Mouse (Mus musculus) megakaryocyte-erythroid progenitor cell, adult 5-6 weeks (primary cell): Measurements from ENCODE around the gene Rbbp8nl. TPM values are rescaled to one million over a fixed set of nuclear protein-coding genes. Genes with fewer than 3 reads are reported as not detected.

Source experiments
- ATAC-seq: replicated peaks from 2 replicates; pipeline ENCODE4 v1.8.0; 2016; ENCODE audit warnings: mild to moderate bottlenecking, inconsistent platforms; ENCODE audit not compliant: severe bottlenecking, poor library complexity, low FRiP score, low TSS enrichment
- total RNA-seq, 2 experiments: library from RNA; stranded (forward) in 1 of 2; stranded (reverse) in 1 of 2; fragments of 200-1000, 215-1000 nt in 1 of 2; fragments of >200 nt in 1 of 2; fragmentation: Nextera tagmentation in 1 of 2; gene quantifications; 2 replicates each; pipeline ENCODE4 v1.2.3; 2014 to 2017

Rbbp8nl gene
- total RNA-seq, 2 experiments from 2014 or later: not detected

- ATAC-seq: no peak
Observed at GRCm38 (mm10) chr2:180292026-180292425, 2.3 kb upstream of the Rbbp8nl start.

GRCm38 (mm10) chr2:180291566-180291965 is 1.9 kb upstream of the Rbbp8nl start:
- ATAC-seq: no peak

GRCm38 (mm10) chr2:180290503-180290902 is 824 bp upstream of the Rbbp8nl start:
- no peak for ATAC-seq

GRCm38 (mm10) chr2:180288966-180289365 is 713 bp downstream of the Rbbp8nl start:
- ATAC-seq: no peak

GRCm38 (mm10) chr2:180279321-180279720 is 10.4 kb downstream of the Rbbp8nl start:
- no peak for ATAC-seq

- no peak for ATAC-seq
Observed at GRCm38 (mm10) chr2:180277773-180278320, 11.8 kb downstream of the Rbbp8nl start.

- ATAC-seq: peak; percentile 17
Observed at GRCm38 (mm10) chr2:180276851-180277259, 12.8 kb downstream of the Rbbp8nl start.

GRCm38 (mm10) chr2:180276385-180276784 is 13.3 kb downstream of the Rbbp8nl start:
- ATAC-seq: no peak

GRCm38 (mm10) chr2:180275836-180276235 is 13.8 kb downstream of the Rbbp8nl start:
- peak; percentile 57 for ATAC-seq

- no peak for ATAC-seq
Observed at GRCm38 (mm10) chr2:180274523-180274922, 15.2 kb downstream of the Rbbp8nl start.

- ATAC-seq: peak; percentile 85
Observed at GRCm38 (mm10) chr2:180273394-180274244, 16.1 kb downstream of the Rbbp8nl start, which contains the start of gene Cables2. TSS of gene Cables2 (minus strand) at chr2:180273496.

GRCm38 (mm10) chr2:180272884-180273321 is 16.8 kb downstream of the Rbbp8nl start:
- no peak for ATAC-seq

- no peak for ATAC-seq
Observed at GRCm38 (mm10) chr2:180271804-180272395, 17.8 kb downstream of the Rbbp8nl start.

- ATAC-seq: no peak
Observed at GRCm38 (mm10) chr2:180270537-180271255, 19.0 kb downstream of the Rbbp8nl start.

- ATAC-seq: no peak
Observed at GRCm38 (mm10) chr2:180269329-180269728, 20.4 kb downstream of the Rbbp8nl start.

GRCm38 (mm10) chr2:180267955-180268354 is 21.7 kb downstream of the Rbbp8nl start:
- no peak for ATAC-seq

GRCm38 (mm10) chr2:180262891-180263290 is 26.8 kb downstream of the Rbbp8nl start:
- ATAC-seq: no peak

GRCm38 (mm10) chr2:180262441-180262840 is 27.2 kb downstream of the Rbbp8nl start:
- no peak for ATAC-seq

GRCm38 (mm10) chr2:180261901-180262300 is 27.8 kb downstream of the Rbbp8nl start:
- ATAC-seq: no peak
